Mouse (Mus musculus) urinary bladder, postnatal 10 days (tissue): ENCODE measurements around the gene Memo1.
"Not testable (repeated sequence)": the region's sequence is repeated elsewhere in the genome, so short reads cannot be mapped to it uniquely, and the experiment has no call there.

Experiments used
- DNase-seq: peaks from one replicate; pipeline ENCODE4 v3.0.0; 2022; ENCODE audit warnings: low spot score

Memo1 gene

DNA sequence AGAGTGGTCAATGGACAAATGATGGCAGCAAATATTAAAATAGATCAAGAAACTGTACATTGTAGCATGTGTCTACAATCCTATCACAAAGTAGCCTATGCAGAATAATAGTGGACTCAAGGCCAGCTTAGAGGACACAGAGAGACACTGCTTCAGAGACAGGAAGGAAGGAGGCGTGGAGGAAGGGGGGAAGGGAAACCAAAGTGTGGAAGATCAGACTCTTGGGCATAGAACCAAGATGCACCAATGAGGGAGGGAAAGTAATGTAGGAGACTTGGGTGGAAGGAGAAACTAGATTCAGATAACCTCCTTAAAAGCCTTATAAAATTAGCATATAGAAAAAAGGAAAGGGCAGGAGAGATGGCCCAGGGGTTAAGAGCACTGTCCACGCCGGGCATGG, 32.9 kb downstream of the Memo1 start:
- DNase-seq = no peak

DNA sequence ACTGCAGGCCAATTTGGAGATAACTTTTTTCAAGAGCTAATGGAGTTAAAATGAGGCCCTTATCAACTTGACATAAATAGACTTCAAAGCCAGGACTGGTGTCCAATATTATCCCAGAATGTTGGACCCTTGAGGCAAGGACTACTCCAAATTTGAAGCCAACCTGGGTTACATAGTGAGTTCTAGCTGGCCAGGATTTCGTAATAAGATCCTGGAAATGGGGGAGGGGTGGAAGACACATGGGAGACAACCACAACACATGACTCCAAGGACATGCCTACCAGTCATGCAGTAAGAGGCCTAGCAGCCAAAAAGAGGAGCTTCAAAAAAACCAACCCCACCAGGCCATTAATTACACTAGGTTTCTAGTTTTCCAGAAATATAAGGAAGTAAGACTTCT, 50.0 kb downstream of the Memo1 start:
- DNase-seq = no peak

DNA sequence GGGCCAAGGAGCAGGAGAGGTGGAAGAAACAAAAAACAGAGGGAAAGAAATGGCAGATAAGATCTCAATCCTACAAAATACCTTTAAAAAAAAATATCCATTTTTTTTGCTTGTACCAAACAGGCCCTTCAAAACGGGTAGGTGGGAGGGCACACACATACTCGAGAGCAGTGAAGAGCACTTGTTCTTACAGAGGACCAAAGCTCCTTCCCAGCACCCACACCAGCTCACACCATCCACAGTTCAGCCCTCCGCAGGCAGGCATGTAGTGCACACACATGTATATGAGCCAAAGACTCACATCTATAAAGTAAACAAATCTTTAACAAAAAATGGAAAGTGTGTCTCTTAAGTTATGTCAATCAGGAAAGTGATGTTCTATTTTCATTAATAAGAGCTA, 52.5 kb downstream of the Memo1 start:
- no peak for DNase-seq

DNA sequence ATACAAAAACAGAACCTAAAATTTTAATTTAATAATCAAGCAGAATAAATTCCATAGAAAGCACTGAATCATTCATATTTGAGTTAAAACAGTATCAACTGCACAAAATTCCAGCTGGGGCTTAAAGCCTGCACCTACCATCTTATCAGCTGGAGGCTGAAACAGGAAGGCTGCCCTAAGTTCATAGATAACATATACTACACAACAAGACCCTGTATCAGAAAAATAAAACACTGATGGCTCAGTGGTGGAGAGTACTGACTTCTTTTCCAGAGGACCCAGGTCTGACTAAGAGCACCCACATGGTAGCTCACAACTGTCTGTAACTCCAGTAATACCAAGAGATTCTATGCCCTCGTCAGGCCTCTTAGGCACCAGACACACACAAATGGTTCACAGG, 55.0 kb downstream of the Memo1 start:
- DNase-seq = no peak

DNA sequence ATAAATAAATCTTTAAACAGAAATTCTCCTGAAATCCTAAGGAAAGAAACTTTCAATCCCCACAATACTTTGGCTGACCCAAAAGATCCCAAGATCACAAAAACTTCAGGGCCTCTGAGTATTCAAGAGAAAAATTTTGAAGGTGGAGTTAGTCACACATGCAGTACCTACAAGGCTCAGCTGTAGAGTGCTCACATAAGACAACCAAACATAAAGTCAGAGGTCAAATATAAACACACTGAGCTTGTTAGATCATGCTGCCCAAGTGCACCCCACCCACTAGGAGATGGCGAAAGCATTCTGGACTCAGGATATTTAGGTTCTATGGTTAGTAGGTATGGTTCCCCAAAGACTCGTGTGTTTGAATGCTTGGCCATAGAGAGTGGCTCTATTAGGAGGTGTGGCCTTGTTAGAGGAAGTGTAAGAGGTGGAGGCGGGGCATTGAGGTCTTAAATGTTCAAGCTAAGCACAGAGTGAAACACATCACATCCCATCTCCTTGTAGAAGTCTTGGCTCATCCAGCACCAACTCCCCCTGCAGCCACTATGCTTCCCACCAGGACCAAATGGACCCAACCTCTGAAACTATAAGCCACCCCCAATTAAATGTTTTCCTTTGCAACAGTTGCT, 67.1 kb downstream of the Memo1 start:
- no peak for DNase-seq

DNA sequence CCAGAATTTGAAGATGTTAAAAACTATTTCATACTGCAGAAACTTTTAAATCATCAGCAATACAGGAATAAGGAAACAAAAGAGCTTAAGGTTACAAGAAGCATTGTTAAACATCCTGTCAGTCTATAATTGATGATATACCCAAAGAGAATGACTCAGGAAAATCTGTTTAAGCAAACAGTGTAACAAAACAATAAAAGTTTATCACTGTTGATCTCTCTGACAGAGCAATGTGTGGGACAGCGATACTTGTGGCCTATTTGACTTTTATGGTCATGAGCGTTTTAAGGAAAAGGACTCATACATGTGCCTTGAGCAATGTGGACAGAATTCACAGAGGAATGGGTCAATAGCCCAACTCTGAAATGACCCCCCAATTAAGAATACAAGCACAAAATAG, 78.0 kb downstream of the Memo1 start:
- DNase-seq = no peak

DNA sequence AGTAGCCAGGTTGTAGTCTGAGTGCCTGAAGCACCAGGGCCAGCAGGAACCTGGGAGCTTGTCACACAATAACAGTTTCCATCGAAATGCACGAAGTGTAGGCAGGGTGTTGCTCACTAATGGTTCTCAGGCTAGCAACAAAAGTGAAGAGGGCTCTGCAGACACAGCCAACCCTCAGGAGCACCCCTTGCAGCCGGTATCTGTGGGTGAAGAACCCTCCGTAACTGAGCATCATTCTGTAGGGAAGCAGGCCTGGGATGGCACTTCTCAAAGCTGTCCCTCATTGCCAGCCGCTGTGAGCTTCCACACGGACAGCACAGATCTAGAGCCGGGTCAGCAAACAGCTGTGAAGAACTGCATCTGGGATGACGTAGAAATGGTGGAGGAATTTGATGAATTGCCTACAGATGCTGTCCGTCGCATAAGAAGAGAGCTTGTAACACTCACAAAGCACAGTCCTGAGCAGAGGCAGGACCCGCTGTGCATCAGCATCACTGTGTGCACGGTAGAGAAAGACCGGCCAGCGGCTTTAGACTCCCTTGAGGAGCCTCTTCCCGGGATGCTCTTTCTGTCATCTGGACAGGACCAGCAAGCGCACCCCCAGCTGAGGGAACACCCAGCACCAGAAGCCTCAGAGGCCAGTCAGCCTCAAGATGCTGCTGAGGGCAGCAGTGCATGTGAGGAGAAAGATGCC, 82.3 kb downstream of the Memo1 start:
- not testable (repeated sequence) for DNase-seq

DNA sequence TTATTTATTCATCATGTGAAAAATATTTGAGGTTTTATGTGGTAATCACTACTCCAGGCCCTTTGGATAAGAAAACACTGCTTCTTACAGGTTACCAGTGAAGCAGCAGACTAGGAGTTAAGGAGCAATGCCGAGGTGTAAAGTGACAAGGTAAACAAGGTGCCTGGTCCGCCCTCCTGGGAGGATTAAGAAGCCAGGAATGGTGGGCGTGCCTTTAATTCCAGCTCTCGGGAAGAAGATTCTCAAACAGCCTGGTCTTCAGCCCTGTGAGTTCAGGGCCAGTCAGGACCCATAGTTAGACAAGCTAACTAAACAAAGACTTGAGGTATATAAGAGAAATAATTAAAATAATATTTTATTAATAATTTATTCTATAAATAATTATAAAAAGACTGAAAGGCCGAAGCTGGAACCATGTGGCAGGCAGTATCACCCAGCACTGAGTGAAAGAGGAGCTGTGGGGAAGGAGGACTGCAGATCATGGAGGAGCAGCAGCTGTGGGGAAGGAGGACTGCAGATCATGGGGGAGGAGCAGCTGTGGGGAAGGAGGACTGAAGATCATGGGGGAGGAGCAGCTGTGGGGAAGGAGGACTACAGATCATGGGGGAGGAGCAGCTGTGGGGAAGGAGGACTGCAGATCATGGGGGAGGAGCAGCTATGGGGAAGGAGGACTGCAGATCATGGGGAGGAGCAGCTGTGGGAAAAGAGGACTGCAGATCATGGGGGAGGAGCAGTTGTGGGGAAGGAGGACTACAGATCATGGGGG, 86.0 kb downstream of the Memo1 start:
- no peak for DNase-seq

DNA sequence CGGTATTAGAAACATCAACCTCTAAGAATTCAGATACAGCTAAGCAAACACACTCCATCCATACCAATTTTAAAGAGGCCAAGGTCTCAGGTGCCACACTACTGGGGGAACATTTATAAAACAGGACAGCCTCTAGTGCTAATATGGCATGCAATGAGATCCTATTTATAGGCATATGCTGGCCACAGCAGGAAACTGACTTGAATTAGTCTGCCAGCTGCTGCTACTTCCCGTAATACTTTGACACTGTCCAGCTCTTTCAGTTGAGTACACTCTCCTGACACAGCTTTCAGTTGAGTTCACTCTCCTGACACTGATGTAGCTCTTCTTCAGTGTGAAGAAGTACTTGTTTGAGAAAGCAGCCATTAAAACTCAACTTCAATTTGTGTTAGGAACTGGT, 99.4 kb downstream of the Memo1 start:
- no peak for DNase-seq

DNA sequence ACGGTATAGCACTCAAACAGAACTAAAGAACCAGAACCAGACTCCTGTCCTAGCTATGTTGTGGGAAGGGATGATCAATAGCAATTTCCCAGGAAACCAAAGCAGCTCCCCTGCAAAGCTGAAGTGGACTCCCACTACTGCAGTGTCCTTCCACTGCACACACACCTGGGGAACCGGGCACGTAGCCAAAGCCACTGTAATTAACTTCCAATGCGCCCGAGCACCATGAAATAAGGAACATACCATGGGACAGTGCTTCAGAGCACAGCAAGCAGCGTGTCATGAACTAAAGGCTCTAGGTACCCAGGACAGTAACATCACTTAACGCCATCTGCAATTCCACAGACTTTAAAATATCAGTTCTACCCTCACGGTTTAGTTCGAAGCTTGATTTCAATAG, 100.6 kb downstream of the Memo1 start:
- no peak for DNase-seq

DNA sequence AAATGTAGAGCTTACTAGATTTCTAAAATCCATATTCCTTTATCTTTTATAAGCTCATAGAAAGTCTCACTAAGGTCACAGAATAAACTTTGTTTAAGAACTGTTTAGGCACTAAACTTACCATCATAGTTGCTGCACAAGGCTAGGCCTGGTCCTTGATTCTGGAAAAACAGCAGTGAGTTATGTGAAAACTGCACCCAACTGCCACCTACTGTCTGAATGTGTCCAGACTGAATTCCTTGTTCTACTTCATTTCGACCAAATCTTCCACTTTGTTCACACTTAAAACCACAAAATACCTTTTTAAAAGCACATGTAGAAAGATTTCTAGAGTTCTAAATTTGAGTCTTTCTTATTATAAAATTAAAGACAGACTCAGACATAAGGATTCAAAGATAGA, 101.9 kb downstream of the Memo1 start:
- no peak for DNase-seq

DNA sequence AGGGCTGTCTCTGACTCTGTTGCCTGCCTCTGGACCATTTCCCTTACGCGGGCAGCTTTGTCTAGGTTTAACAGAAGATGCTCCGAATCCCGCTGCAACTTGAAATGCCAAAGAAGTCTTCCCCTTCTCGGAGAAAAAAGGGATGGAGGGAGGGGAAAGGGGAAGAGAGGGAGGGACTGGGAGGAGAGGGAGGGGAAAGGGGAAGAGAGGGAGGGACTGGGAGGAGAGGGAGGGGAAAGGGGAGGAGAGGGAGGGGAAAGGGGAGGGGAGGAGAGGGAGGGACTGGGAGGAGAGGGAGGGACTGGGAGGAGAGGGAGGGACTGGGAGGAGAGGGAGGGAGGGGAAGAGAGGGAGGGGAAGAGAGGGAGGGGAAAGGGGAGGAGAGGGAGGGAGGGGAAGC, 103.9 kb downstream of the Memo1 start:
- DNase-seq = no peak

DNA sequence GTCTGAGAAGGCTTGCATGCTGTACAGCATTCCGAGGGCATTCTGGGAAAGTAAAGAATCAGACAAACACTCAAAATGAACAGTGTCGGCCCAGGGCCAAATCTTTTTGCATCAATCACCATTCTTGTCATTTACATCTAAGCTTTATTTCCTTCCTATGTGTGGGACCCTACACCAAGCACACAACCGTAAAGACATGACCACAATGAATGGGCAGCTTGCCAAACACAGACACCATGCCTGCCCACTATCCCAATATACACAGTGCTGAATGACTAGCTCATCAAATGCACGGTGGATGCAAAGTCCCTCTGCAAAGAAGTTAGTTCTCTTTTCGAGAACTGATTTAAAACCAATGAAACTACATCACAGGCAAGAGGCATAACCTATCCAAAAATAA, 109.1 kb downstream of the Memo1 start:
- DNase-seq = no peak

DNA sequence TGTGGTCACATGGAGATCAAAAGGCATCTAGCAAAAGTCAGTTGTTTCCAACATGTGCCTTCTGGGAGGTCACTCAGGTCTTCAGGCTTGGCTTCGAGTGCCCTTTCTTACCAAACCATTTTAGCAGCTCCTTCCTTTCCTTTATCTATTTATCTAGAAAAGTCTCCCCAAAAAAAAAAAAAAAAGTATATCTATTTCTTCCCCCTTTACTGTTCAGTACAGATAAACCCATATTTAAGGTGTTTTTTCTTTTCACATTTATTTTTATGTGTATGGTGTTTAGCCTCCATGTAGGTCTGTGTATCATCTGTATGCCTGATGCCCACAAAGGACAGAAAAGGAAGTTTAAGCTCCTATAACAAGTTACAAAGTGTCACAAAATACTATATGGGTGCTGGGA, 110.6 kb downstream of the Memo1 start:
- no peak for DNase-seq

DNA sequence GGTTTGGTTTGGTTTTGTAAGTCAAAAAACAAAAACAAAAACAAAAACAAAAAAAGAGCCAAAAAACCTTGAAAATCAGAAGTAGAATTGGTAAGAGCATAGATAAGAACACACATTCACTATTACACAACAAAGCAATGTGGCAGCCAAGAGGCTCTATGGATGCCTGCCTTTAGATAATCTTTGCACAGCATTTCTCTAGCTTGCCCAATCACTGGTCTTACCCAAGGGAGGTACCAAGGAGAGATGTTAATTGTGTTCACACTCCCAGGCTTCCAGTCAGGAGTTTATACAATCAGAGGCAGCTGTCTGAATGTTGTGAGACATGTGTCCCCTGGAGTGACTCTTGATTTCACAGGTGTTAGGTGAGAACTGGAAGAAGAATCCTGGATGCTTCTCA, 114.4 kb downstream of the Memo1 start:
- DNase-seq = no peak

DNA sequence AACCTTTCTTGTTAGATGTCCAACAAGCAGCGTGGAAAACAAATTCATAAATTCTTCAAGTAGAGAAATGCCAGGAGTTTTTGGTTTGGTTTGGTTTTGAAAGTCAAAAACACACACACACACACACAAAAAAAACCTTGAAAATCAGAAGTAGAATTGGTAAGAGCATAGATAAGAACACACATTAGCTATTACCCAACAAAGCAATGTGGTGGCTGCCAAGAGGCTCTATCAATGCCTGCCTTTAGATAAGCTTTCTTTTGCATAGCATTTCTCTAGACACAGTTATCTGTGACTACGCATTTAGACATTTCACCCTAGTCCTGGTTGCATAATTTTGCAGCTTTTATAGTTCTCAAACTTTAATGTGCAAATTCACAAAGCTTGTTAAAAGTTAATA, 115.7 kb downstream of the Memo1 start:
- not testable (repeated sequence) for DNase-seq

DNA sequence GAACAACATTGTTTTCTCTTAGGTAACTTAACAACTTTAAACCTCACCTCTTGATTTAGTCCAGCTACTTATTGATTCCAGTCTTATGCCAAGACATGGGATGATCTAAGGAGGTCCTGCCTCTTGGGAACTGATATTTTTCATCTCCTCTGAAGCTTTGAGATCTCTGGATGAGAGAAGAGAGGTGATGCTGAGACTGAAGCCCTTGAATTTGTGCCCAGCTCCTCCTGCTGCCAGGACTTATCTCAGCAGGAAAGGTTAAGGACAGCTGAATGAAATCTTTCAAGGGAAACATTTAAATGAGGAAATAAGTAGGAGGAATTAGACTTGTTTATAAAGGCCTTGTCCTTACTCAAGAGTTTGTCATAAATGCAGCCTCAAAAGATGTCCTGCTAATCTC, 121.6 kb downstream of the Memo1 start:
- no peak for DNase-seq

DNA sequence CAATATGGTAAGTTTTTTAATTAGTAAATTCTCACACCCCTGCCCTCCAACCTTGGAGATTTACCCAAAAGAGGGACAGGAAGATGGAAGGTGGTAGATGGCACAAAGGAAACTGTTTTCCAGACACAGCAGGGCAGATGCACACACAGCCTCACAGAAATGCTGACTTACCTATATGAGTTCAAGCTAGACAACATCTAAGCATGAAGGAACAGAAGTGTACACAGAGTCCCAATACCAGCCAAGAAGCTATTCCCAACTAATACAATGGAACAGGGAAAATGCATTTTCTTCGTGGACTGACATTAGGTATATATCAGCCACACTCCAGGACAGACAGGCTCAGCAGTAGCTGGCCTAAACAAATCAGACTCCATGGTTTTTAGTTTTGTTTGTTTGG, 122.5 kb downstream of the Memo1 start:
- DNase-seq = no peak

DNA sequence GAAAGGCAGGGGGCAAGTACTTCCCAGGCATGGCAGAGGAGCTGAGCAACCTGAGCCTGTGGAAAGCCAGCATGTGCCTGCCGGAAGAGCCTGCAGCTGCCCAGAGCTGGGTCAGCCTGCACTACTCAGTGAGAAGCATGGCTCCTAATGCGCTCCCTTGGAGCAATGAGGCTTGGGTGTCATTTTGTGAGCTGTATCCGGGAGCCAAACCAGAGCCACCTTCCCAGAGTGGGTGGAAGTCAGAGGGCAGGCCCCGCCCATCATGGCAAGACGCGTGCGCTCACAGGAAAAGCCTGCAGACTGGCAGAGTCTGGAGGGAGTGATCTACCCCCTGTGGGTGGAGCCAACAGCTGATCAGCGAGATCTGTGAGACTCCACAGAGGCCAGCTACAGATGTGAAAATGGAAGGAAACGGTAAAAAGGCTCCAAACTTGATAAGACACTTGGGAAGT, 135.9 kb downstream of the Memo1 start:
- no peak for DNase-seq

DNA sequence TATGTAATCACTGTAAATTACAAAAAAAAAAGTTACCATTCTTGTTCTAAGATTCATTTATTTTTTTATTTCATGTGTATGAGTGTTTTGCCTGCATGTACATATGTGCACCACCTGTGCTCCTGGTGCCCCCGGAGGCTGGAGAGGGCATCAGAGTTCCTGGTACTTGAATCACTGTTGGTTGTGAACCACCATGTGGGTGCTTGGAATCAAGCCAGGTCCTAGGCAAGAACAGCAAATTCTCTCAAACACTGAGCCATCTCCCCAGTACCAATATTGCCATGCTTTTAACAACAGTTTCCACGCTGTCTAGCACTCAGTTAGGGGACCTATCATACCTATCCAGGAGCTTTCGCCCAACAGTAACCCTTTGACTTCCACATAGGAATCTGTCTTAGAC, 137.2 kb downstream of the Memo1 start:
- no peak for DNase-seq
